Comparison of ENCODE assay signal across 8 mouse cellular contexts in genomic region chr7:78578461-78579359, GRCm38 (mm10).
DNase-seq lines count a peak whose midpoint lies in the region; ATAC-seq lines count a peak whose summit lies in the region.

No protein-coding gene starts in this region.

- peak overlapping the region; percentile 76 for H3K9ac ChIP-seq in neural tube, embryonic 15.5 days (replicated peaks)

- peaks cover 97% of the 10 kb centered on the region for H3K27me3 ChIP-seq in forebrain, embryonic 10.5 days (ENCODE audit: poor library complexity, severe bottlenecking)
- peaks cover 19% of the 10 kb centered on the region; the same call in 1 of the 2 replicates for H3K27me3 ChIP-seq in neural tube, embryonic 15.5 days (replicated peaks)

- H3K4me2 ChIP-seq in neural tube, embryonic 15.5 days, result peak overlapping the region; percentile 75

- DNase-seq in left cerebral cortex, postnatal 25 days (ENCODE audit: low spot score in 2 of 2), result peak; percentile 52 to 57
- DNase-seq in left cerebral cortex, adult 8-10 months (ENCODE audit: low spot score in 2 of 2), result no peak
- peak; percentile 55 for DNase-seq in forebrain, embryonic 10.5 days (ENCODE audit: extremely low spot score, low spot score)
- DNase-seq in left cerebral cortex, postnatal 4 days, result peak; percentile 51
- no peak for DNase-seq in spleen, postnatal 36 days (ENCODE audit: low spot score in 2 of 2)
- no peak for DNase-seq in kidney, adult 8-10 months

- ATAC-seq in neural tube, embryonic 15.5 days (ENCODE audit: low FRiP score), result peak; percentile 48

- intact Hi-C loops in left cerebral cortex, postnatal 25 days (cut with DNase I), result loop anchor here (5.0 kb wide), 4 partner anchors 76 to 281 kb away; no protein-coding TSS in a partner anchor
- intact Hi-C loops in left cerebral cortex, postnatal 4 days (cut with DNase I), result loop anchor here (5.0 to 10.0 kb wide), 2 partner anchors 311 to 1444 kb away; no protein-coding TSS in a partner anchor

- under 1% methylated on average over 52 of the region's 66 CpGs for WGBS in forebrain, embryonic 10.5 days
- under 1% methylated on average over 53 of the region's 66 CpGs for WGBS in neural tube, embryonic 15.5 days

- H3K9me3 ChIP-seq in forebrain, embryonic 10.5 days, result no peaks in the 10 kb centered on the region
- no peaks in the 10 kb centered on the region for H3K9me3 ChIP-seq in neural tube, embryonic 15.5 days (replicated peaks)

- H3K36me3 ChIP-seq in forebrain, embryonic 10.5 days (replicated peaks), result no peaks in the 10 kb centered on the region
- H3K36me3 ChIP-seq in neural tube, embryonic 15.5 days, result no peaks in the 10 kb centered on the region

- H3K4me1 ChIP-seq in brown adipose tissue, adult 24 weeks (ENCODE audit: control insufficient read depth, insufficient read depth, insufficient read length, low read length), result peaks cover 4% of the 10 kb centered on the region
- H3K4me1 ChIP-seq in forebrain, embryonic 10.5 days, result peaks cover 41% of the 10 kb centered on the region
- peaks cover 35% of the 10 kb centered on the region for H3K4me1 ChIP-seq in neural tube, embryonic 15.5 days

- 0 out of 2 replicates have a peak overlapping the region, but pooled peaks have one; percentile 13 for H3K27ac ChIP-seq in brown adipose tissue, adult 24 weeks (replicated peaks; ENCODE audit: low read depth, low read length)
- H3K27ac ChIP-seq in forebrain, embryonic 10.5 days, result peak overlapping the region; percentile 84
- peak overlapping the region; percentile 95 for H3K27ac ChIP-seq in neural tube, embryonic 15.5 days (replicated peaks)

- peak overlapping the region; percentile 68 for H3K4me3 ChIP-seq in brown adipose tissue, adult 24 weeks (ENCODE audit: insufficient read depth, low read depth, low read length)
- peak overlapping the region; percentile 64 for H3K4me3 ChIP-seq in forebrain, embryonic 10.5 days
- H3K4me3 ChIP-seq in neural tube, embryonic 15.5 days (replicated peaks), result peak overlapping the region; percentile 66

Comparison
In these comparisons a context has a peak if more than half of its experiments do, and no peak if none do; other contexts are left out.
1. DNase-seq: peak in left cerebral cortex, postnatal 25 days (2 of 2), forebrain, embryonic 10.5 days (single experiment) and left cerebral cortex, postnatal 4 days (single experiment); none in left cerebral cortex, adult 8-10 months (0 of 2), spleen, postnatal 36 days (0 of 2) and kidney, adult 8-10 months (0 of 2).
2. H3K27ac ChIP-seq: peak in every context shown above with its lines; median percentile 95 in neural tube, embryonic 15.5 days; 84 in forebrain, embryonic 10.5 days; 13 in brown adipose tissue, adult 24 weeks.
3. Peak in every context shown above with its lines, with median percentiles within 50 percentile points of each other: H3K4me3 ChIP-seq.